Mouse (Mus musculus) CH12.LX (cell line): ENCODE data around the gene Ap2a1.

ENCODE experiments used
- CTCF ChIP-seq, 2 experiments: IDR thresholded peaks in 1 of 2; conservative IDR thresholded peaks in 1 of 2; 2 replicates each; pipeline ENCODE4 v1.5.1; 2011 to 2012; ENCODE audit warnings: low read depth in 2 of 2, low read length in 2 of 2, improper control_type of control experiment in 1 of 2, inconsistent platforms in 1 of 2, mild to moderate bottlenecking in 1 of 2, moderate library complexity in 1 of 2
- EP300 ChIP-seq: IDR thresholded peaks from 2 replicates; pipeline ENCODE4 v1.6.1; 2011; ENCODE audit warnings: low read length, improper control_type of control experiment
- UBTF ChIP-seq: IDR thresholded peaks from 2 replicates; pipeline ENCODE4 v1.6.1; 2012; ENCODE audit warnings: low read depth, mild to moderate bottlenecking, inconsistent platforms, low read length, improper control_type of control experiment, moderate library complexity

GRCm38 (mm10) chr7:44900632-44901031 is 28.7 kb downstream of the Ap2a1 start:
- TF ChIP-seq UBTF (no peak), CTCF (conservative IDR thresholded peaks at IDR 0.05 in 1 of 2, IDR thresholded peaks at IDR 0.05 in 1 of 2; ENCODE audit: low read depth in 2 of 2, low read length in 2 of 2) (no peak), EP300 (no peak)
